Mouse (Mus musculus): ENCODE data around the gene Msantd4. TPM values are rescaled to one million over a fixed set of nuclear protein-coding genes. Genes with fewer than 3 reads are reported as not detected.

Gene Msantd4
- 22.7 and 26.7 TPM in 2 replicates for polyA plus RNA-seq (2015; fragmentation: Nextera tagmentation; extraction: Ambion mirVana)

GRCm38 (mm10) chr9:4375828-4376639, at the start of gene Msantd4:
Gene Msantd4, plus strand, starts transcription at chr9:4376562.

Small RNA genes within 50 kb of the gene (microRNA-seq; reads per million reads assigned to microRNA genes)
- not detected for gene Gm23992

Other genes with a start within 250 kb of the Msantd4 start
- gene Aasdhppt, start 67.1 kb upstream of the Msantd4 start, polyA plus RNA-seq (2015; fragmentation: Nextera tagmentation; extraction: Ambion mirVana): 23.8 and 29.8 TPM in 2 replicates
- gene Kbtbd3, start 66.7 kb upstream of the Msantd4 start, polyA plus RNA-seq (2015; fragmentation: Nextera tagmentation; extraction: Ambion mirVana): 6.3 and 7.8 TPM in 2 replicates

All from urinary bladder, postnatal 0 days (tissue).